In the genomic region with DNA sequence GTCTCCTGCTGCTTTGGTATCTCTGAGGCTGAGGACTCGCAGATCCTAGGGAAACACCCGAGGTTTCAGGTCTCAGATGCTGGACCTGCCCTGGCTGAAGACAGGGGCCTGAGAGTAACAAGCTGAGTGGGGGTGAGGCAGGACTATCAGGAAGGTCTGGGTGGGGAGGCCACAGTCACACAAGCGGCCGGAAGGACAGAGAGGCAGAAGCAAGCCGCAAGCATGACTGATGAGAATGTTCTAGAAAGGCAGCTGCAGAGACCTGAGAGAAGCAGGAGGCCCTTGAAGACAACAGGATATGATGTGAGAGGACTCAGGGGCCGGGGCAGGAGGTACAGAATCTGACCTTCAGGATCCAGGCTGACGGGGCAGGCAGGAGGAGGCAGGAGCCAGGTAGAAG, we compare ENCODE assay signal across 8 mouse cellular contexts. TPM values are rescaled to one million over a fixed set of nuclear protein-coding genes. Genes with fewer than 3 reads are reported as not detected.
DNase-seq lines count a peak whose midpoint lies in the region; ATAC-seq and TF ChIP-seq lines count a peak whose summit lies in the region.

No protein-coding gene starts in this region.

- H3K27me3 ChIP-seq in hindbrain, embryonic 12.5 days, result no peaks in the 10 kb centered on the region
- no peaks in the 10 kb centered on the region for H3K27me3 ChIP-seq in hindbrain, embryonic 16.5 days (replicated peaks; ENCODE audit: control insufficient read depth, insufficient read depth, low read length)
- no peaks in the 10 kb centered on the region for H3K27me3 ChIP-seq in embryonic facial prominence, embryonic 12.5 days
- no peaks in the 10 kb centered on the region for H3K27me3 ChIP-seq in limb, embryonic 14.5 days (ENCODE audit: control insufficient read depth, insufficient read depth, low read length)

- peaks cover 67% of the 10 kb centered on the region for H3K4me1 ChIP-seq in hindbrain, embryonic 12.5 days
- H3K4me1 ChIP-seq in hindbrain, embryonic 16.5 days (ENCODE audit: control insufficient read depth, insufficient read depth, low read depth, low read length), result peaks cover 44% of the 10 kb centered on the region
- peaks cover 65% of the 10 kb centered on the region for H3K4me1 ChIP-seq in embryonic facial prominence, embryonic 12.5 days
- H3K4me1 ChIP-seq in limb, embryonic 14.5 days (ENCODE audit: control insufficient read depth, insufficient read depth, low read length), result peaks cover 56% of the 10 kb centered on the region

- no peak overlapping the region for H3K4me3 ChIP-seq in hindbrain, embryonic 12.5 days
- no peak overlapping the region for H3K4me3 ChIP-seq in hindbrain, embryonic 16.5 days (ENCODE audit: low read length)
- H3K4me3 ChIP-seq in embryonic facial prominence, embryonic 12.5 days, result no peak overlapping the region
- H3K4me3 ChIP-seq in limb, embryonic 14.5 days (replicated peaks; ENCODE audit: low read length), result no peak overlapping the region

- WGBS in hindbrain, embryonic 12.5 days, result 78% methylated on average over 7 of the region's 7 CpGs
- WGBS in hindbrain, embryonic 16.5 days, result 72% methylated on average over 7 of the region's 7 CpGs
- 60% methylated on average over 7 of the region's 7 CpGs for WGBS in embryonic facial prominence, embryonic 12.5 days
- WGBS in limb, embryonic 14.5 days, result 69% methylated on average over 7 of the region's 7 CpGs

- H3K9me3 ChIP-seq in hindbrain, embryonic 12.5 days (replicated peaks), result no peaks in the 10 kb centered on the region
- H3K9me3 ChIP-seq in hindbrain, embryonic 16.5 days (ENCODE audit: control insufficient read depth, low read length), result no peaks in the 10 kb centered on the region
- H3K9me3 ChIP-seq in embryonic facial prominence, embryonic 12.5 days, result no peaks in the 10 kb centered on the region
- no peaks in the 10 kb centered on the region for H3K9me3 ChIP-seq in limb, embryonic 14.5 days (ENCODE audit: control insufficient read depth, low read length)

- TF ChIP-seq POLR2A in limb, embryonic 14.5 days (IDR thresholded peaks at IDR 0.05; ENCODE audit: borderline replicate concordance, extremely low read depth, insufficient read depth, insufficient read length), result no peak

- H3K27ac ChIP-seq in hindbrain, embryonic 12.5 days, result no peak overlapping the region
- H3K27ac ChIP-seq in hindbrain, embryonic 16.5 days (ENCODE audit: low read depth, low read length), result no peak overlapping the region
- H3K27ac ChIP-seq in embryonic facial prominence, embryonic 12.5 days, result peak overlapping the region; percentile 69; the same call in 1 of the 2 replicates
- H3K27ac ChIP-seq in limb, embryonic 14.5 days (replicated peaks; ENCODE audit: low read depth, low read length), result peak overlapping the region; percentile 89; the same call in 1 of the 2 replicates

- H3K9ac ChIP-seq in hindbrain, embryonic 12.5 days, result no peak overlapping the region
- no peak overlapping the region; the same call in 1 of the 2 replicates for H3K9ac ChIP-seq in hindbrain, embryonic 16.5 days (ENCODE audit: low read depth, low read length)
- 0 out of 2 replicates have a peak overlapping the region, but pooled peaks have one; percentile 28 for H3K9ac ChIP-seq in embryonic facial prominence, embryonic 12.5 days
- H3K9ac ChIP-seq in limb, embryonic 14.5 days (ENCODE audit: low read depth, low read length, severe bottlenecking), result no peak overlapping the region; the same call in 1 of the 2 replicates

- DNase-seq in limb, embryonic 14.5 days (ENCODE audit: low spot score), result no peak
- peak; percentile 92 for DNase-seq in spleen, postnatal 36 days (ENCODE audit: low spot score in 2 of 2)
- DNase-seq in gastrocnemius, postnatal 25 days, result no peak
- DNase-seq in urinary bladder, postnatal 25 days (ENCODE audit: low spot score), result no peak
- DNase-seq in frontal cortex, postnatal 25 days (ENCODE audit: low spot score in 2 of 2), result no peak

- ATAC-seq in hindbrain, embryonic 12.5 days (ENCODE audit: low FRiP score), result no peak
- no peak for ATAC-seq in hindbrain, embryonic 16.5 days
- no peak for ATAC-seq in embryonic facial prominence, embryonic 12.5 days (ENCODE audit: insufficient number of reproducible peaks, insufficient read depth, low FRiP score, low TSS enrichment)
- no peak for ATAC-seq in limb, embryonic 14.5 days (ENCODE audit: low FRiP score, low read depth)

- peak overlapping the region; percentile 39; the same call in 1 of the 2 replicates for H3K4me2 ChIP-seq in hindbrain, embryonic 12.5 days (replicated peaks)
- no peak overlapping the region for H3K4me2 ChIP-seq in hindbrain, embryonic 16.5 days (ENCODE audit: low read length)
- H3K4me2 ChIP-seq in embryonic facial prominence, embryonic 12.5 days (replicated peaks), result peak overlapping the region; percentile 57; the same call in 1 of the 2 replicates
- H3K4me2 ChIP-seq in limb, embryonic 14.5 days (replicated peaks; ENCODE audit: low read depth, low read length, severe bottlenecking), result no peak overlapping the region

- H3K36me3 ChIP-seq in hindbrain, embryonic 12.5 days, result no peaks in the 10 kb centered on the region
- no peaks in the 10 kb centered on the region for H3K36me3 ChIP-seq in hindbrain, embryonic 16.5 days (ENCODE audit: control insufficient read depth, insufficient read depth, low read length)
- H3K36me3 ChIP-seq in embryonic facial prominence, embryonic 12.5 days, result no peaks in the 10 kb centered on the region
- no peaks in the 10 kb centered on the region for H3K36me3 ChIP-seq in limb, embryonic 14.5 days (ENCODE audit: control insufficient read depth, insufficient read depth, low read length)

RNA-seq across cellular contexts. Expression of a gene that starts 1.1 kb away (rescaled TPM):
- 10.4 and 10.9 TPM in 2 replicates for polyA plus RNA-seq in hindbrain, embryonic 12.5 days (2016; fragmentation: Nextera tagmentation; extraction: Ambion mirVana)
- polyA plus RNA-seq in hindbrain, embryonic 16.5 days (2015; fragmentation: Nextera tagmentation; extraction: Ambion mirVana), result 4.6 and 6.5 TPM in 2 replicates
- polyA plus RNA-seq in embryonic facial prominence, embryonic 12.5 days (2016; fragmentation: Nextera tagmentation; extraction: Ambion mirVana), result 11.6 and 12.4 TPM in 2 replicates
- polyA plus RNA-seq in limb, embryonic 14.5 days (2012; rRNA removed), result 6.2 and 7.1 TPM in 2 replicates
- 5.4 and 7.0 TPM in 2 replicates for polyA plus RNA-seq in limb, embryonic 14.5 days (2014; fragmentation: Nextera tagmentation; extraction: Ambion mirVana)
- 1 to 10 TPM; 1.1 to 1.4 TPM for total RNA-seq in gastrocnemius, postnatal 25 days (2021)

RNA-seq across cellular contexts. Expression of a gene that starts 42.0 kb away (rescaled TPM):
- polyA plus RNA-seq in hindbrain, embryonic 12.5 days (2016; fragmentation: Nextera tagmentation; extraction: Ambion mirVana), result not detected in 2 replicates
- not detected in 2 replicates for polyA plus RNA-seq in hindbrain, embryonic 16.5 days (2015; fragmentation: Nextera tagmentation; extraction: Ambion mirVana)
- not detected in 2 replicates for polyA plus RNA-seq in embryonic facial prominence, embryonic 12.5 days (2016; fragmentation: Nextera tagmentation; extraction: Ambion mirVana)
- not detected in 2 replicates for polyA plus RNA-seq in limb, embryonic 14.5 days (2012; rRNA removed)
- polyA plus RNA-seq in limb, embryonic 14.5 days (2014; fragmentation: Nextera tagmentation; extraction: Ambion mirVana), result not detected in 2 replicates
- 1 to 10 TPM in 1 of 2 experiments, not detected in 1; 1.8 TPM for total RNA-seq in gastrocnemius, postnatal 25 days (2021)

RNA-seq across cellular contexts. Expression of a gene that starts 48.2 kb away (rescaled TPM):
- polyA plus RNA-seq in hindbrain, embryonic 12.5 days (2016; fragmentation: Nextera tagmentation; extraction: Ambion mirVana), result not detected in 2 replicates
- polyA plus RNA-seq in hindbrain, embryonic 16.5 days (2015; fragmentation: Nextera tagmentation; extraction: Ambion mirVana), result not detected in 2 replicates
- polyA plus RNA-seq in embryonic facial prominence, embryonic 12.5 days (2016; fragmentation: Nextera tagmentation; extraction: Ambion mirVana), result not detected in 2 replicates
- not detected in 2 replicates for polyA plus RNA-seq in limb, embryonic 14.5 days (2012; rRNA removed)
- polyA plus RNA-seq in limb, embryonic 14.5 days (2014; fragmentation: Nextera tagmentation; extraction: Ambion mirVana), result not detected in 2 replicates
- under 1 TPM in 1 of 2 experiments, not detected in 1; 0.38 TPM for total RNA-seq in gastrocnemius, postnatal 25 days (2021)

RNA-seq across cellular contexts. Expression of a gene that starts 59.8 kb away (rescaled TPM):
- not detected in 2 replicates for polyA plus RNA-seq in hindbrain, embryonic 12.5 days (2016; fragmentation: Nextera tagmentation; extraction: Ambion mirVana)
- not detected in 2 replicates for polyA plus RNA-seq in hindbrain, embryonic 16.5 days (2015; fragmentation: Nextera tagmentation; extraction: Ambion mirVana)
- not detected in 2 replicates for polyA plus RNA-seq in embryonic facial prominence, embryonic 12.5 days (2016; fragmentation: Nextera tagmentation; extraction: Ambion mirVana)
- polyA plus RNA-seq in limb, embryonic 14.5 days (2012; rRNA removed), result 0.28 TPM in 1 of 2 replicates, not detected in the other
- 0.43 and 1.6 TPM in 2 replicates for polyA plus RNA-seq in limb, embryonic 14.5 days (2014; fragmentation: Nextera tagmentation; extraction: Ambion mirVana)
- 10 to 100 TPM in 1 of 2 experiments, under 1 TPM in 1; 0.38 to 13.6 TPM for total RNA-seq in gastrocnemius, postnatal 25 days (2021)

Comparison
In these comparisons a context has a peak if more than half of its experiments do, and no peak if none do; other contexts are left out.
1. H3K4me2 ChIP-seq: peak in hindbrain, embryonic 12.5 days (single experiment) and embryonic facial prominence, embryonic 12.5 days (single experiment); none in hindbrain, embryonic 16.5 days (single experiment) and limb, embryonic 14.5 days (single experiment).
2. H3K27ac ChIP-seq: peak in embryonic facial prominence, embryonic 12.5 days (single experiment) and limb, embryonic 14.5 days (single experiment); none in hindbrain, embryonic 12.5 days (single experiment) and hindbrain, embryonic 16.5 days (single experiment).
3. DNase-seq: peak in spleen, postnatal 36 days (2 of 2); none in limb, embryonic 14.5 days (single experiment), gastrocnemius, postnatal 25 days (single experiment), urinary bladder, postnatal 25 days (single experiment) and frontal cortex, postnatal 25 days (0 of 2).